Mouse (Mus musculus): Measurements from ENCODE around the gene Ccrl2. TPM values are rescaled to one million over a fixed set of nuclear protein-coding genes. Genes with fewer than 3 reads are reported as not detected.

Gene Ccrl2
- 2.6 to 4.7 TPM (median 4.4 TPM) in 4 replicates for total RNA-seq (2023; ENCODE audit: inconsistent age)

GRCm38 (mm10) chr9:111056798-111057543 is at the start of gene Ccrl2:
Gene Ccrl2, minus strand, starts transcription at chr9:111057519.

GRCm38 (mm10) chr9:111019022-111019421 is 38.3 kb downstream of the Ccrl2 start, which contains the start of gene Ltf:
Gene Ltf, plus strand, starts transcription at chr9:111019271.

Other genes with a start within 250 kb of the Ccrl2 start
- not detected in 4 replicates for gene Prss44, start 243.5 kb downstream of the Ccrl2 start, total RNA-seq (2023; ENCODE audit: inconsistent age)
- not detected in 4 replicates for gene Prss43, start 230.8 kb downstream of the Ccrl2 start, total RNA-seq (2023; ENCODE audit: inconsistent age)
- not detected in 4 replicates for gene Prss45, start 222.9 kb downstream of the Ccrl2 start, total RNA-seq (2023; ENCODE audit: inconsistent age)
- not detected in 4 replicates for gene Prss46, start 213.0 kb downstream of the Ccrl2 start, total RNA-seq (2023; ENCODE audit: inconsistent age)
- gene Prss50, start 199.6 kb downstream of the Ccrl2 start, total RNA-seq (2023; ENCODE audit: inconsistent age): not detected in 4 replicates
- gene Als2cl, start 177.6 kb downstream of the Ccrl2 start, total RNA-seq (2023; ENCODE audit: inconsistent age): 0.22 to 2.5 TPM in 2 of 4 replicates, not detected in the others
- not detected in 4 replicates for gene Tmie, start 177.4 kb downstream of the Ccrl2 start, total RNA-seq (2023; ENCODE audit: inconsistent age)
- gene Fam240a, start 140.7 kb downstream of the Ccrl2 start, total RNA-seq (2023; ENCODE audit: inconsistent age): not detected in 4 replicates
- gene Tdgf1, start 111.4 kb downstream of the Ccrl2 start, total RNA-seq (2023; ENCODE audit: inconsistent age): not detected in 4 replicates
- not detected in 4 replicates for gene Lrrc2, start 106.0 kb downstream of the Ccrl2 start, total RNA-seq (2023; ENCODE audit: inconsistent age)
- gene Rtp3, start 66.9 kb downstream of the Ccrl2 start, total RNA-seq (2023; ENCODE audit: inconsistent age): not detected in 4 replicates
- gene Ltf, start 38.2 kb downstream of the Ccrl2 start, total RNA-seq (2023; ENCODE audit: inconsistent age): 2.0 to 3.6 TPM (median 2.6 TPM) in 4 replicates
- gene Lrrfip2, start 60.1 kb upstream of the Ccrl2 start, total RNA-seq (2023; ENCODE audit: inconsistent age): 25.1 to 33.3 TPM (median 28.5 TPM) in 4 replicates
- gene Mlh1, start 214.3 kb upstream of the Ccrl2 start, total RNA-seq (2023; ENCODE audit: inconsistent age): 47.7 to 55.3 TPM (median 52.0 TPM) in 4 replicates
- 24.0 to 26.8 TPM (median 24.9 TPM) in 4 replicates for gene Epm2aip1, start 214.4 kb upstream of the Ccrl2 start, total RNA-seq (2023; ENCODE audit: inconsistent age)